Mouse (Mus musculus) layer of hippocampus, postnatal 10 days (tissue): ENCODE data around the gene Rftn1. TPM values are rescaled to one million over a fixed set of nuclear protein-coding genes. Genes with fewer than 3 reads are reported as not detected.
"Not testable (repeated sequence)": the region's sequence is repeated elsewhere in the genome, so short reads cannot be mapped to it uniquely, and the experiment has no call there.

Experiments
- DNase-seq, 2 experiments: peaks; one replicate each; pipeline ENCODE4 v3.0.0; 2021; ENCODE audit warnings: low spot score in 2 of 2
- total RNA-seq, 2 experiments: library from RNA; stranded (reverse); gene quantifications; 2 replicates each; pipeline ENCODE4 v1.2.3; 2021

The Rftn1 gene
- total RNA-seq, 2 experiments from 2014 or later: 22.1 to 23.2 TPM

DNA sequence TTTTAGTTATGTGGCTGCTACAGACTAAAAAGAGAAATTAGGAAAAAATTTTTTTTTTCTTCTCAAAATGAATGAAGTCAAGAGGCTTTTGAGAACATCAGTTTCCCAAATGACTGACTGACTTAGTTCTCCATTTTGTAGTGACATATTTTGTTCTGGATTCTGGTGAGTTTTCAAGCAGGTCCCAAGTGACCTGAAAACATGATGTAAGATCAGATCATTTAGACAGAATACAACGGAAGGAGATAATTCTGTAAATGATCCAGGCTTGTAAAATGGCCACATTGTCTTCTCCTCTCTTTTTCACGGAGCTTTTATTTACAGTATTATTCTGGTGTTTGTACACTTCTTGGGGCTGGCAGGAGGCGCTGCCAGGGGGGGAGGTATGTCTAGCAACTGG lies 62.1 kb downstream of the Rftn1 start:
- no peak for DNase-seq

DNA sequence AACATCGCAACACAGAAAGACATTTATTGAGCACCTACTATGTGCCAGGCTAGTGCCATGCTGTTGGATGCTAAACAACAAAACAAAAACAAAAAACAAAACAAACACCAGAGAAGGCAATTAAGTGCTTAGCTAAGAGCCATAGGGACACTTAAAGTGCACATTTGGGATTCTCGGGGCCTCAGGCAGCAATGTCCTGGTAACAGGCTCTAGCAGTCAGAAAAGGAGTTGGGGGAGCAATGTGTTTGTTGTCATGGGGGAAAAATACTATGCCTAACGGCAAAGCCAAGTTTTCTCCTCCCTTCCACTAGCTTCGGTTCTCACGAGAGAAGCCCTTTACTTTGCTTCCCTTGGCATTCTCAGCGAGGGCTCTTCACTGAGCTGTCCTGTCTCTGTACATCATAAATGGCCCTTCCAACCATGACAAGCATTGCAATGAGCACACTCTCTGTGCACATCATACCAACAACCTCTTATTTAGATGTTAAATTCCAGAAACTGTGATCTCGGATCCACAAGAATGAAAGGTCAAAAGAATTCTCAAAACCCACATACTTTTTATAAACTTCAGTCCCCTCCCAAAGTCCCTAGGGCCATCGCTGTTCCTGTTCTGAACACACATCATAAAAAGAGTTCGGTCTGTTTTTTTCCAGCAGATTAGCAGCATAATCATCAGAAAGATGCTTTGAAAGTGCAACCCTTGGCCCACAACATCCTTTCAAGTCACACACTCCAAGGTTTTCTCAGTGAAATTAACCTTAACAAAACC lies 63.2 kb downstream of the Rftn1 start:
- no peak for DNase-seq

DNA sequence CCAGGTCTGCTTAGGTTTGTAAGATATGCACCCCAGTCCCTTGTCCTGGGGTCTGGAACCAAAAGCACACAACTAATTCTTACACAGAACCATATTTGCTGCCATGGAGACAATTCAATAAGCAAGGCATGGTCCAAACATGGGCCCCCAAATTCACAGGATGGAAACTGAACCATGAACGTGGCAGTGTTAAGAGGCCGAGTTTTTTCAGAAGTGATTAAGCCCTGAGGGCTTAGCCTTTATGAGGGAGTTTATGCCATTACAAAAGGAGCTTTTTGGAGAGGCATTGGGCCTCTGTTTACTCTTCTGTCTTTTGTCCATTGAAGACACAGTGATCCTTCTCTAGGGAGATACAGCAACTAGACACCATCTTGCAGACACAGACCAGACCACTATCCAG lies 63.9 kb downstream of the Rftn1 start:
- no peak for DNase-seq

DNA sequence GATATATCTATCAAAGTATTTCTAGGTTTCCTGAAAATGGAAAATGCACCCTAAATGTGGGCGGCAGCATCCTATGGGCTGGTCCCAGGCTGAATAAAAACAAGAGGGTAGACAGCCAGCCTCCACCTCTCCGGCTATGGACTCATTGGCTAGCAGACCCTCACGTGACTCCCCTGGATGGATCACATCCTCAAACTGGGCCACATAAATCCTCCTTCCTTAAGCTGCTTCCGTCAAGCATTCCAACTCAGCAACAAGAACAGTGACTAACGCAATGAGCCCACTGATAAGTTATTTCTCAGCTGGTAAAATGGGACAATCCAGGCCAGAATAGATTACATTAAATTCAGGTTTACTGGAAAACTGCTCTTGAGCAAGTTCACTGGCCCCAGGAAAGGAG lies 64.6 kb downstream of the Rftn1 start:
- no peak for DNase-seq

DNA sequence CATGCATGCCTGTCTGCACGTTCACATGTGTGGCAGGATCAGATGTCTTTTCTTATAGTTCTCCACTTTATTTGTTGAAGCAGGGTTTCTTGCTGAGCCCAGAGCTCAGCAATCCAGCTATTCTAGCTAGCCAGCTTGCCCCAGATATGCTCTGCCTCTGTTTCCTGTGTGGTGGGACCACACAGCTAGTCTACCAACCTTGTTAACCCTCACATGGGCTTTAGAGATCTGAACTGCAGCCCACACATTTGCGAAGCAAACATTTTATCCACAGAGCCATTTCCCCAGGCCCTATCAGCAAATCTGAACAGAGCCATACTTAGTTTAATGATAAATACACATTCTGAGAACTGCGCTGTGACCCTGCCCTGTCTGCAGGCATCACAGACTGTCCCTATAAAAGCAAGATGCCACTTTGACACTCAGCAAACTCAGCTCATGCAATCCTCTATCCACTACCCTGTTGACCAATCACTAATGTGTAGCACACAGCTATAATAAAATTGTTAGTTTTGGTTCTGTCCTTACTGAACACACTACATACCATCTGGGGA lies 65.2 kb downstream of the Rftn1 start:
- no peak for DNase-seq

DNA sequence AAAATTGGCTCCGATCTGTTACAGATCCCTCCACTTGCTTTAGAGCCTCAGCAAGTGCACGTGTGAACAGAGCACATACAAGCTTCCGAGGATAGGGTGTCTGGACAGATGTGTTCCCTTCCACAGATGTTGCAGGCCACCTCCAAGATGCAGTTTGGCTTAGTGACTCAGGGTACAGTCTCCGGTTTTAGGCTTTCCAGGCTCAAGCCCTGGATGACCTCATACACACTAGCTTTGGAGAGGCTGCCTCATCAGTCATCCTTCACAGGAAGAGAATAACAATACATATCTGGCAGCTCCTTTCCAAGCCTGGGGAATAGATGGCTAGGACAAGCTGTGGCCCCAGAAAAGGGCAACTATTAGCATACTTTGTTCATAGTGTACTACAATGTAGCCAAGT lies 65.8 kb downstream of the Rftn1 start:
- DNase-seq: no peak

DNA sequence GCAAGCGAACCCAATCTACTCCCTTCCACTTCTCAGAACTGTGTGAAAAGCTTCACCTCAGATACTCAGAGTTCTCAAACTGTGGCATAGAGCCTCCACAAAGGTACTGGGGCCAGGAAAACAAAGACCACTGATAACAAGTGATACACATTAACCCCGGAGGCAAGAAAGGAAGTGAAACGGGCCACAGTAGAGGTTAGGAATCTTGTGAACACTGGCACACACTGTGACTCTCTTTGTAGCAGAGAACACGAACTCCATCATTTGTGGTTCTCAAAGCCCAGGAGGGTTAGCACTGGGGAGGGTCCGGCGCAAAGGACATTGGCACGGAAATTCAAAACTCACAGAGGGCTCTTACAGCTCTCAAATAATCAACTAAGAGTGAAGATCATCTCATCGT lies 67.9 kb downstream of the Rftn1 start:
- no peak for DNase-seq

DNA sequence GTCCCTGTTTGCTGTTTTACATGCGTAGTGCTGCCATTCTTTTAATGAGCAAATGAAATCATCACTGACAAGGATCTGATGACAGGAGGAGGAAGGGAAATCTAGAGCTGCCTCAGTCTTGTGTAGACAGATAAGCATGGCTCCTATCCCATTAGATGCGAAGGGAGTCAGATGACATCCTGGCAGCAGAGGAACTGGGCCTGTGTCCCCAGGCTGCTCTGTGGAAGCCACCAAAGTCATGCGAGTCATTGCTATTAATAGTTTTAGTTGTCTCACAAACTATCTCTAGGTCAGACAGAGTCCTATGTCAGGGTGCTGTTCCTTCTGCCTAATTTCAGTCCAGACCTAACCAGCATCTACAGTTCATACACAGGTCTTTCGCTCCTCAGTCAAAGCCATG lies 70.4 kb downstream of the Rftn1 start:
- DNase-seq: no peak

DNA sequence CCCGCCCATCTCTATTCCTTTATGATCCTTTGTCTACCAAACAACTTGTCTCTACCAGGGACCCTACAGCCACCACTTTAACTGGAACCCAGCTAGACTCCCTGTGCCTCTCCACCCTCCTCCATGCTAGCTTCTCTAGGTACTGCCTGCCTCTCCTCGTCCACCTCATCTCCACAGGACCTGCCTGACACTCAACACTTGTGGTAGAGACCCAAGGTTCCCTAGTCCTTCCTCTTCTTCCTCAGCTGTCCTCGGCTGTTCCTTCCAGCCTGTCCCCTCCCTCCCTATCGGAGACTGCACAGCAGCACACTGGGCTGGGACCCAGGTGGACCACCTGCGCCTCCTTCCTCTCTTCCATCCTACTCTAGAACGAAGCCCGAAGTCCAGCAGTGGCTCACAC lies 73.0 kb downstream of the Rftn1 start:
- no peak for DNase-seq

DNA sequence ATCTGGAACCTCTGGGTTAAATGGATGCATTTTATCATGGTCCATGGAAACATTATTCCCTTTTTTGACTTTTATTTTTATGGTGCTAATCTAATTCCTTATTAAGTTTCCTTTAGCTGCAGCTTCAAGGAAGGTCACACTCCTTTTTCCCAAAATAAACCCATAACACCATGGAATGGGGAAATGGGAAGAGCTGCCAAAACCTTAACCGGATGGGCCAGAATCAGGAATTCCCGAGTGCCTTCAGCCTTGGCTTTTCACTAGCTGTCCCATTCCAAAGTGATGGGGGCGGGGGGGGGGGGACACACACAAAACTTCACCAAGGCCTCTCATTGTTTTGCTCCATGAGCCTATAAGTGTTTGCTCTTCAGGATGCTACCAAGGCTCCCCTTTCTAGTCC lies 73.5 kb downstream of the Rftn1 start:
- no peak for DNase-seq

DNA sequence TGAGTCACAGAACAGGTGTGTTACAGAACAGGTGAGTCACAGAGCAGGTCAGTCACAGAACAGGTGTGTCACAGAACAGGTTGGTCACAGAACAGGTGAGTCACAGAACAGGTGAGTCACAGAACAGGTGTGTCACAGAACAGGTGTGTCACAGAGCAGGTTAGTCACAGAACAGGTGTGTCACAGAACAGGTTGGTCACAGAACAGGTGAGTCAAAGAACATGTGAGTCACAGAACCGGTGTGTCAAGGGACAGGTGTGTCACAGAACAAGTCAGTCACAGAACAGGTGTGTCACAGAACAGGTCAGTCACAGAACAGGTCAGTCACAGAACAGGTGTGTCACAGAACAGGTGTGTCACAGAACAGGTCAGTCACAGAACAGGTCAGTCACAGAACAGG lies 74.1 kb downstream of the Rftn1 start:
- DNase-seq: not testable (repeated sequence)

DNA sequence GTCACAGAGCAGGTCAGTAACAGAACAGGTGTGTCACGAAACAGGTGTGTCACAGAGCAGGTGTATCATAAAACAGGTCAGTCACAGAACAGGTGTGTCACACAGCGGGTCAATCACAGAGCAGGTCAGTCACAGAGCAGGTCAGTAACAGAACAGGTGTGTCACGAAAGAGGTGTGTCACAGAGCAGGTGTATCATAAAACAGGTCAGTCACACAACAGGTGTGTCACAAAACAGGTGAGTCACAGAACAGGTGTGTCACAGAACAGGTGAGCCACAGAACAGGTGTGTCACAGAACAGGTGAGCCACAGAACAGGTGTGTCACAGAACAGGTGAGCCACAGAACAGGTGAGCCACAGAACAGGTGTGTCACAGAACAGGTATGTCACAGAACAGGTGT lies 74.8 kb downstream of the Rftn1 start:
- not testable (repeated sequence) for DNase-seq

DNA sequence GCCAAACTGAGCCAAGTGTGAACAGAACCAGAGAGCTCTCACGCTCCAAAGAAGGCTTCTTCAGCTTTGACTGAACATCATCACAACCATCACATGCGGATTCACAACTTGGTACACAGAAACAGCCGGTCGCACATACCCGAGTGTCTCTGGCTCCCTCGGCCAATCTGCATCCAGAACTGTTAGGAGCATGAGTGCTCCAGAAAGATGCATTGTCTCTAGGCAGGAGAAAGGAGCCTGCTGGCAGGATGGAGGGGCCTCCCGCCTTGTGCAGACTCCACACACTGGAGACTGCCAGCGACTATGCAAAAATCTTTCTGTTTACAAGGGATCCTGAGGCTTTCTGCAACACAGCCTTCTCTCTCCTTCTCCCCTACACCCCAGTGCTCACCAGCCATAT lies 75.8 kb downstream of the Rftn1 start:
- DNase-seq: no peak

DNA sequence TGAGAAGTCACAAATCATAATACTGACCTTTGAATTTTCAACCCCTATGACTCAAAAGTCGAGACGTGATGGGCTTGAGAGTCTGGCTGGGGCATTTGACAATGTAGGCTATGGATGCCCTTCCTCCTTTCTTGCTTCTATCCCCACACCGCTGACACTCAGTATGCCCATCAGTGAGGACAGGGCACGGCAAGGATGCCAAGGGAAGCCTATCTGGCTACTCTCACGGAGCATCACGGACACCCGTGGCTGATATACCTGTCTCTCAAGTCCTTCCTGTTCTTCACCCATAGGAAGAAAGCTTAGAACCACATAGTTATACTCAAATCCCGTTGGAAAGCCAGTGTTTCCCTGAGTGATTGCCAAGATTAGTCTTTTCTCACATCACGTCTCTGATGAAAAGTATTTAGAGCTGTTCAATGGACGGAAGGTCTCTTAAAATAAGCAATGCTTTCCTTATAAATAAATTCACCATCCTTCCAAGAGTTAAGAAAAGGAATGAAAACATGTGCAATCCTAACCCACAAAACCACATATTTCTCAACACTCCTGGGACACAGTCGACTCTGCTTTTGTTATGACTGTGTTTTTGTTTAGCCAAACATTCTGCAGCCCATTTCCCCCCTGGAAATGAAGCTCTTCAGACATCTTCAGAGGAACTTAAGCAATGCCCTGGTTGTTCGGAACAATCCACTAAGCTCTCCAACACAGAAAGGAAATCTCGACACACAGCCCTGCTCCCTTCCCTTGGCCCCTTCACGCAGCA lies 79.6 kb downstream of the Rftn1 start:
- DNase-seq: no peak

DNA sequence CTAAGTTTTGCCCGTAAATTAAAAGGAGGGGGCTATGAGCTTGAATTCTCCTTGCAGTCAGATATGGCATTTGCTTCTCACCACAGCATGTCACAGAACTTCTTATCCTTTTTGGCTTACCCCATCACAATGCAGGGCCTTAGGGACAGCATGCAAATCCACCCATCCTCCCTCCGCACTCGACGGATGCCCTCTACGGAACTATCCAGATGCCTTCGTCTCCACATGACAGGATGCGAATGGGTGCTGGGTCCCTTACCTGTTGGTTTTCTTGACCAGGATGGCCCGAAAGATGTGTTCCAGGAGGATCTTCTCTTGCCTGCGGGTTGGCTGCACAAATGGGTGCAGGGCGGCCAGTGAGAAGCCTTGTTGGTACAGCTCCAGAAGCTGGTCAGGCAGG lies 83.7 kb downstream of the Rftn1 start:
- DNase-seq: no peak

DNA sequence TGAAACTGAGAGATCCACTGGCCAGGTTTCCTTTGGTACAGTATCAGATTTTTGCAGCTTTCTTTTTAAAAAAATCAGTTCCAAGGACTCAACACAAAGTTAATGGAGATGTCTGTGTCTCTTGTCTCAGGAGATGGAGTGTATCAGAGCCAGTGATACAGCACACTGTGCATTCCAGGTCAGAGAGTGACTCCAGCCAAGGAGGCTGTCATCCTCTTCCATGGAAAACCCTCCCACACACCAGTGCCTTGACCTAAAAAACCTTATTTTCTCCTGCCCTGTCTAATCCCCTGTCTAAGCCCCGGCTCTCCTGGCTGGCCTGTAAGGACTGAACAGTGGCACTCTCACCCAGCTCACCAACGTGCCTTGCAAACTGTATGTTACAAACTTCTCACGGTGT lies 86.3 kb downstream of the Rftn1 start:
- DNase-seq: no peak

DNA sequence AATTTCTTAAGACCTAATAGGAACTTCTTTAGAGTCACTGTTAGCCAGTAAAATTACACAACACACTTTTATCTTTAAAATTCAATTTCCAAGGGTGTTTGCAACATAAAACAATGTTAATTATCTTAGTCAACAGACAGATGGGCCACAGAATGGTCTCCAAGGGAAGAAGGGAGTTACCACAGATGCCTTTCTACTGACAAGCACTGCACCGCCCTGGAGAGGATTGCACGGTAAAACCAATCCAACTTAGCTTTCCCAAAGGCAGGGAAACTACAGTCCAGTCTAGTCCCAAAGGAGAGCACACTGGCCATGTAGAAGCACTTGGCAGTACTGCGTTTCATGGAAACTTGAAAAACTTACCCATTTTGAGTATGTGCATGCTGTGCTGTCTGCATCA lies 89.1 kb downstream of the Rftn1 start:
- no peak for DNase-seq

DNA sequence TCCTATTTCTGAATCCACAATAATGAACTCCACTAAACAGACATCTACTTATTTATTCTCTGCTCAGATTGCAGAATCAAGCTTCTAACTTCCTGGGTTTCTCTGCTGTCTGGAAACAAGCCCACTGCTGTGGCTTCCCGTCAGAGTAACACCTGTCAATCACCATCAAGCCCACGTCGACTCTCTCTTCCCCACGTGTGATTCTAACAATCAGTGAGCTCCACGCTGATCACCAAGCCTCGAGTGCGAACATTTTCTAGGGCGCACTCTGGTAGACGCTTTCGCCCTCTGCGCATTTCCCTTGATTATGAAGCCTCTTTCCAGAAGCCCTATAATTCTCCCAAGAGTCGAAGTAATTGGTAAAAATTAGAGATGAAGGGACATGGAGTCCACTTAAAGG lies 90.4 kb downstream of the Rftn1 start:
- DNase-seq: no peak

DNA sequence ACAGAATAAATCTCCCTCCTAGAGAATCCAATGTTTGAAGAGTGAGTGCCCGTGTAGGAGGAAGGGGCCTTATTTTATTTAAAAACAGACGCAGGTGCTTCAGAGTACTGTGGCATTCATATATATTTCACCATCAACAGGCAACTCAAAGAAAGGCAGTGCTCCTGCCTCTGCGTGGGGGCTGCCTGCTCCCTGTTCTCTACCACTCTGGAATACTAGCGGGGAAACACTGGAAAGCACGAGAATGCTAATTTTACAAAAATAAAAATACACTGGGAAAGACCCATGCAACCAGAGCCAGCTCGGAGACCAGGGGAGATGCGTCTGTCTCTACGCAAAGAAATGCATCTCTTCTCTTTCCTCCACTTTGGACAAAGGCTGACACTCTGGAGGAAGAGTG lies 91.1 kb downstream of the Rftn1 start:
- no peak for DNase-seq

DNA sequence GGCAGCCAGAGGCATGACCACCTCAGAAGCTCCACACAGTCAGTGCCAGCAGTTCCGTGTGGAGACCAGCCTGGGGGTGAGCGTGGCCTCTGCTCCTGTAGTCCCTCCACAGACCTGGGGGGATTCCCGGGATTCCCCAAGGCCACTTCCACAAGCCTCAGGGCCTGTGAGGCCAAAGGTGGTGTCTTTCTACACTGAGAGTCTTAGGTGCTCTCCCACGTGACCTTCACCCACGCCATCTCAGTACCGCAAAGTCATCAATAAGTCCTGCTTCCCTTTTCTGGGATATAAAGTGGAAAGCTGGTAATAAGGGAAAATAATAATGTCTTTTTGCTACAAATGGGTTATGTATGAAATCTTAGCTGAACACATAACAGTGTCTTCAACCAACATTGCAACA lies 92.2 kb downstream of the Rftn1 start:
- no peak for DNase-seq

DNA sequence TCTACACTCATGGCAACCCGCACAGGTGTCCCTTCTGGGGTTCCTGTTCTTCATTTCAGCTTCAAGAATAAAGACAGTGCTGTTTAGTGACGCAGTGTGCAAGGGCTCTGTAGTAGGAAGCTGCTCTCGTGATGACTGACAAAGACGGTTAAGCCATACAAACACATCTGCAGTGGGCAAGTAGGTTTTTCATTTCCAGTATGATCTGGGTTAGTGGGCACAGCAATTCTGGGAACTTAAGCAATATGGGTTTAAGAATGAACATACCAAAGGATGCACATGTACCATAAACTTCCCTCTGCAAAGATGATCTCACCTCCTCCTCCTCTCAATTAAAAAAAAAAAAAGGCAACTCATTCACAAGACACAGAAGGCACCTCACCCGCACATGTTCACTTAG lies 92.6 kb downstream of the Rftn1 start:
- no peak for DNase-seq

DNA sequence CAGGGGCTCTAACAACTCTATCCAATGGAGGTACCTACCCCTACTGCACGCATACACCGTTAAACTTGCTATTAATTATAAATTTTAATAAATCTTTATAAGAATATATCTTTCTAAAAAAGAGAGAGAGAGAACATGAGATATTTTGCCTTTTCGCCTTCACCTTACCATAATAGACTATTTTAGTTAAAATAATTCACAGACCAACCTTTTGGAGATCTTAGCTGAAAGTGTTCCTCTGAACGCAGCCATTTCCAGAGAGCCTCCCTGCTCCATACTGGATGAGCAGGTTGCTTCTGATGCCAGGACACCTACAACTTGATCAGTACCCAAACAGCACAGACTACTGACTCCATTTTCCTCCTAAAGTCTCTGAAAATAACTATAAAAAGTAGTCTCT lies 94.2 kb downstream of the Rftn1 start:
- no peak for DNase-seq

DNA sequence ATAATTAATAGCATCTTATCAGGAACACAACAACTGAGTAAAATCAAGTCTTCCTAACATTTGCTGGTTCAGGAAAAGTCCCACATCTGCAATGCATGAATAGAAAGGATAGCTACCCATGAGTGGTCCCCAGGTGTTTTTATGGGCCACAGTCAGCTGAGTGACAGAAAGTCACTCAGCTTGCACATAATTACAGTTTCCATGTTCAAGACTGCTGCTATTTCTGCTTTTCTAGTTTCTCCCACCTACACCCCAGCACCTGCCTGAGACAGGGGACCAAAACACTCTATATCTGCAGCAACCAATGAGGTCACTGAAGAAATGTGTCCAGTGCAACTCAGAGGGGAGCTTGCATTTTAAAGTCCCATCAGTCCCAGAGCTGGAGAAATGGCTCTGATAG lies 95.9 kb downstream of the Rftn1 start:
- DNase-seq: no peak
